Mouse (Mus musculus) left cerebral cortex, adult 9 months (tissue): ENCODE measurements at regions not wholly inside any gene's neighbourhood (a gene's known extent, or its start where the extent isn't known, plus 50 kb on each side); places are given as distances from the start of the nearest gene placed in this dataset.

Source experiments
- DNase-seq, 2 experiments: peaks; one replicate each; pipeline ENCODE4 v3.0.0; 2022; ENCODE audit warnings: low spot score in 2 of 2

DNA sequence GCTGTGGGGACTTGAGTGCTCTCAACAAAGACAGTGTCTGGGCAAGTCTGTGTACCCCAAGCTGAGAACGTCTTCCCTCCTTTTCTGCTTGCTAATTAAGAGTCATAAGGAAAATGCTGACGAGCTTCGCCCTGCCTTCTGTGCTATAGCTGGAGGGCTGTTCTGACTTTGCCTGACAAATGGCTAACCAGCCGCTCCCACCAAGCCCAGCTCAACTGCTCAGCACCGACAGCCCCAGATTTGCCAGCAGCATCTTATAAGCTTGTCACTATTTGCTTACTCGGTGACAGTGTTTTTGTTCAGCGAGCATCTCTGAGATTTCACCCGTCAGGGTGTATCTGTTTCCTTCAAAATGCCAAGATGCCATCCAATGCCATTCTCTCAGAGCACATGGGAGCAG is 150.6 kb upstream of the Pgrmc2 start:
- no peak for DNase-seq

DNA sequence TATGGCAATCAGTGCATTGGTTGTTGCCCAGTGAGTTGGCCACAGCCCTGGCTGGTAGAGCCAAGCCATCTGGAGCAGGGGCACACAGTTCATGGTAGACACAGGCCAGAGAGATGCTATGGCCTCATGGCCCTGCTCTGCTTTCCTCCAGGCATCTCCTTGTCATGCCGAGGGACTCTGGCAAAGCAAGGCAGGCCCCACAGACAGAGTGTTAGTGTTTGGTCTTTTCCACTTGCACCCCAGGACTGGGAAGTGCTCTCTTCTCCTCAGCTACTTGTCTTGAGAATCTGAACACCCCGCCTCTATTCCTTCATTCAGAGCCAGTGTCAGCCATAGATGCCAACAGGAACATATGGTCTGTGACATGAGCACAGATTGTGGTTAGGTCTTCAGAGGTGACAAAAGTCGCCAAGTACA is 148.1 kb upstream of the Pgrmc2 start:
- no peak for DNase-seq

DNA sequence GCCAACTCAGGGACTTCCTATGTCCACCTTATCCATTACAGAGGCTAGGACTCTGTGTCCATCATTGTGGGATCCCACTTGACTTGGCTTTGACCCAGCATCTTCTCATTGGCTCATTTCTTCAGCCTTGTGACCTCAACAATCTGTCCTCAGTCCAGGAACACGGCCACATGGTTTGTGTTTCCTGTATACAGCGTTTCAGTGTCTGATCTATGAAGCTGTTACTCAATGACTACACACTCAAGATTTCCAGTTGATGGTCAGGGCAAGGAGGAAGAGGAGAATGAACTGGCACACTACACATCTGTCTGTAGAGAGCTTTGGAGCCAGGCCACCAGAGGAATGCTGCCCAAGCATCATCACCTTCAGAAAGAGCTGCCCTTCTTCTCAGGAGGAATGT is 146.6 kb upstream of the Pgrmc2 start:
- no peak for DNase-seq

DNA sequence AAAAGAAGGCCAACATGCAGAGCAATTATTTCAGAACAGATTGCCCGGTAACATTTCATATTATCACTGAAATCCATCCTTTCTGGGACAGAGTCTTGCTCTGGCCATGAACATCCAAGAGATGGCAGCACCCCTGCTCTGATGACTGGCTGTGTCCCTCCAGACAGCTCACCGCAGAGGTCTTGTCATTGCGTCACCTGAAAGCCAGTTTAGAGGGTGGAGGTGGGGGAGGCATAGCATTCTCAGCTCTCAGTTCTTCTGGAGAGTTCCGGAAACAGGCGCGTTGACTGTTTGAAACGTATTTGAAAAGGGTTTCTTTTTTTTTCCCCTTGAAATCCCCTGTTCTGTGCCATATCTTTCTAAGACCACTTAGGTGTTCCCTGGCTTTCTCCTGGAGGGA is 145.7 kb upstream of the Pgrmc2 start:
- DNase-seq = peak; percentile 13 to 66

DNA sequence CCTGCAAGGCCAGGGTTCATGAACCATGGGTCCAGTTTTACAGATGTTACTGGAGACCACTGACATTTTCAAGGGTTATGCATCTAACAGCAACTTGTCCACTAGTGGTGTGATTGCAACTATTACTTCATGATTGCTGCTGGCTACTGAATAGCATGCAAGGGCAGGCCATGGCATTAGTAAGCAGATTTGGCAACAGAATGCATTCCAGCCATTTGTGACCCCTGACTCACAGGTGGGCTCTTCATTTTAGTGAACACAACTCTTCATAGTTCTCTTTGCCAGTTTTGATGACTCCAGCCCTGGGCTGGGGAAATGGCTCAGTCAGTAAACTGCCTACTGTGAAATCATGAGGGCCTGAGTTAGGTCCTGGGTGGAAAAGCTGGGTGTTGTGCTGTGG is 137.9 kb upstream of the Pgrmc2 start:
- no peak for DNase-seq

DNA sequence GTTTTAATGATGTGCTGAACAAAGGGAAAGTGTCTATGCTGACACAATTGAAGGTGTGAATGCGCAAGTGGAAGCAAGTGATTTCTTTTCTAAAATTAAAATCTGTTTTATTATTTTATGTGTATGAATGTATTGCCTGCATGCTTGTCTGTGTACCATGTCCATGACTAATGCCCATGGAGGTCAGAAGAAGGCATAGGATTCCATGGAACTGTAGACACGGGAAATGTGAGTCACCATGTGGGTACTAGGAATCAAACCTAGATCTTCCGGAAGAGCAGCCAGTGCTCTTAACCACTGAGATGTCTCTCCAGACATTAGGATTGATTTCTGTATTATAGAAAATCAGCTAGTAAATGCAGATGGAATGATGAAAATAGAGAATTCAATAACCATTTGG is 134.9 kb upstream of the Pgrmc2 start:
- DNase-seq = no peak

DNA sequence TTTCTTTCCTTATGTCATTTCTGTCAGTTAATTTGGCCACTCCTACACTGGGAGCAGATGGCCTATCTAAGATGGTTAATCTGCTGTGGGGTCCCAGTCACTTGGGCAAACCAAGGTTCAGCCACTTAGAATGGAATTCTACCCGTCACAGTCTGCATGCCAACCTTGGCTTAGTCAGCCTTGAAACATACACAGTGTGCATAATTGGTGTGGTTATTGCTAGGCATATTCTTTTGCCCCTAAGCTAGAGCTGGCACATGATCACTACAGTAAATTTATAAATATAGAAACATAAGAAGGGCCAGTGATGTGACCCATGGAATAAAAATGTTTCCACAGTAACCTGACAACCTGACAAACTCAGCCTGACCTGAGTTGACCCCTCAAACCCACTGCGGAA is 130.7 kb upstream of the Pgrmc2 start:
- no peak for DNase-seq

DNA sequence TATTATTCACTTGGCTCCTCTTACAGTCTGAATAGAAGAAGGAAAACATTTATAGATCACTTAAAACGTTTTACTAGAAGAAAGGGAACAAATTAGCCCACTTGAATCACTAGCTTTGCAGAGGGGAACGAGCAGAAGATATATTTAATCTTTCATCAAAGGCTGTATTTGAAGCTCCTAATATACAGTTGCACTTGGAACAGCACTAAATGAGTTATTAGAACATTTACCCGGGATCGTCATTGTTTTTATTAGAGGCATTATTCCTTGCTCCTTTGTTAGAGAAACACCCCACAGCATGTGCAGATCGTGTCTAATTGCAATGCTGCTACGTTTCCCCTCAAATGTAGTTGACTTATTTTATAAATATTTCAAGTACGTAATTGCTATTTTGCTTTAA is 127.5 kb upstream of the Pgrmc2 start:
- DNase-seq = no peak

DNA sequence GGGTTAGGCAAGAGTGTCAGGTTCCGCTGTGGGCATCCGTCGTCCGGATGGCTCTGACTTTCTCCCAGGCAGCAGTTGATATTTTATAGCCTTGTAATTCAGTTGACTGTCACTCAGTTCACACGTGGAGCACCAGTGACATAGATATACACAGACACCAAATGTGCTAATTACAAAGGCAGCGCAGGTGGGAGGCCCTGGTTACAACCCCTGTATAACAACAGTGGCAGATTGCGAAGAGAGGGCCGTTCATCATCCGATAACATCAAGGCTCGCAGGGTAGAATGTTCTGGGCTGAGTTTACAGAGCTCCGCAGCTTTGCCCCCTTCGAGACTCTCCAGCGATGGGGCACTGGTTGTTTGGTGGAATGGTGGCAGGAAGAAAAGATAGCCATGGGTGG is 120.0 kb upstream of the Pgrmc2 start:
- no peak for DNase-seq

DNA sequence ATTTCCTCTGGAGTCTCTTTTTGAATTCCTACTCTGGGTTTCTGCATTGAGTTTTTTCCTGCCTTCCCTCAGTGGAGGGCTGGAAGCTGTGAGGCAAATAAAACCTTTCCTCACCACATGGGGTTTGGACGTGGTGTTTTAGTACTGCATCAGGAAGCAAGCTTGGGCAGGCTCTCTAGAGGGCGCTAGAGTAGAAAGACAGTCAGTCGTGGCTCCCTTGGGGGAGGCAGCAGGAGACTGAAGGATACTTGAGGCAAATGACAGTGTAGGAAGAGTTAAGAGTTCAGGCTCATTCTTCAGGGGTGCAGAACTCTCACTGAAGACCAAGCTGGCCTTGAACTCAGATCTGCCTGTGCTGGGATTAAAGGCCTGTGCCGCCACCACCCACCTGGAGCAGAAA is 118.9 kb upstream of the Pgrmc2 start:
- DNase-seq = no peak

DNA sequence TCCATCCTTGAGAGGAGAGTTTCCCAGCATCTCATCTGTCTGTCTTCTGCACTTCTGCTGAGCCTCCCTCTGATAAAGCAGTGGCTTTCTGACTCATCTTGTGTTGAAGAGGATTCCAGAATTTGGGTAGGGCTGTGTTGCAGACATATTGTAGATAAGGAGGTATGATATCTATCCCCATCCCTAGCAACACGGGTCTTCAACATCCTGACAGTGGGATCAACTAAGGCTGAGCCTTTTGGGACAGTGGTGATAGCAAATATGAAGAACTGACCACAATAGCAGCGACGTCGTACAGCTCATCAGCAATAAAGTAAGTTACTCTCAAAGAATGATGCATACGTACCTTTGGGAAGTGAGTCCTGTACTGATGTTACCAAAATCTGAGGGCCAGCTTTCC is 117.2 kb upstream of the Pgrmc2 start:
- DNase-seq = no peak

DNA sequence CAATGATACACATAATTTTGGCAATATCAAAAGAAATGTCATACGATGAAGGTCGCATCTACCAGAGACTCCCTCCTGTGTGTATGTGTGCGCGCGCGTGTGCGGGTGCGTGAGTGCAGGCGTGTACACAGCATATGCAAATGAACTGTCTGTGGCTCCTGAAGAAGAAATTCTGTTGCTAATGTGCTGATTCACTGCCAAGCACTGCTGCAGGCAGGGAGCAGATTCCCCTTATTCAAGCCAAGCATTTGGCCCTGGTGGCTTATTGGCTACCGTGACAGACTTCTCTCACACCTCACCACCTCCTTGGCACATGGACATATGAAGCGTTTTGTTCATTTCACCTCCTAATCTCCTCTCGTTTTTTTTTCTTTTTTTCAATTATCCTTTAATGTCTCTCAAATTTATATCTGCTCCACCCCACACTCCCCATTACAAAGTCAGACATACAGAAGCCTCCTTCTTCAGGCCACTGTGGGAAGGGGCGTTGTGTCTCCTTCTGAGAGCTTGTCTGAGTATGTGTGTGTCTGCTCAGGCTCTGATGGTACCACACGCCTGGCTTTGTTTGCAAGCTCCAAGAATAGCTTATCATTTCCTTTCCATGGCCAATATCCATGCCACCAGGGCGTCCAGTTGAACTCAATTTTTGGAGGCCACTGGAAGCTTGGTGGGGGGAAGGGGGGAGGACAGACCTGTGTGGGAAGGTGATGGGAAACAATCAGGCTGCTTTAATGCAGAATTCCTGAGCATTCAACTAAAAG is 115.5 kb upstream of the Pgrmc2 start:
- DNase-seq = peak in 1 of 2 experiments; percentile 52

DNA sequence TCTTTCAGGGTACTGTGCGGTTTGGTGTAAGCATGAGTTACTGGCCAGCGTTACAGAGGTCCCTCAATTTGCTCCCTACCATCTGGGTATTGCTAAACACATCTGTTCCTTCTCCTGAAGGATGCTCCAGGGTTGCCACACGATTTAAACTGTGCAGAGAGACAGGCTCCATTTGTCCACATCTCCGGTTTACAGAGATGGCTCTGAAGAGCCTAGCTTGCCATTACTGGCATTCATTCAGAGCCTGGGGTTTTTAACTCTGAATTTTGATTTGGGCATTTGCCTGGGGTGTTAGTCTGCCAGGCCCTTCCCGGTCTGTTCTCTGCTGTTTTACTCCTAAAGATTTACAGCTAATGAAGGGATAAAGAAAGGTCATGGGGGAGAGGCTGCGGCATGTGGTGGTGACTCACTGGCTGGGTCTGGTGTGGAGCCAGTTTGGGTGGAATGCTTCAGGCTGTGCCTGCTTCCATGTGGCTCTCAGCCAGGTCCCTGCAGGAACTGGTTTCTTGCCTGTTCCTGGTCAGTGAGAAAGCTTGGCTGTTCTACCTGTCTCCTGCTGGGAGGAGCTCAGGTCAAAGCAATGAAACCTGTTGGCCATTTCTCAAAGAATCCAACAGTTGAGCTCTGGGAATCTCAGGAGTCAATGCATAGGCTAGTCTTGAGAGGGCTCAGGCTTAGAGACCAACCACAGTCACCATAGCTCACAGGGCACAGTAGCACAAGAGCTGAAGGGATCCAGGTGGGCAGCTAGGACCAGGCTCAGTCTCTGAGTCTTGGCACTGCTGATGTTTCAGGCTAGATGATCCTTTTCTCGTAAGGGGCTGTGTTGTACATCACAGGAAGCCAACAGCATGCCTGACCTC is 112.5 kb upstream of the Pgrmc2 start:
- DNase-seq = peak in 1 of 2 experiments; percentile 31

DNA sequence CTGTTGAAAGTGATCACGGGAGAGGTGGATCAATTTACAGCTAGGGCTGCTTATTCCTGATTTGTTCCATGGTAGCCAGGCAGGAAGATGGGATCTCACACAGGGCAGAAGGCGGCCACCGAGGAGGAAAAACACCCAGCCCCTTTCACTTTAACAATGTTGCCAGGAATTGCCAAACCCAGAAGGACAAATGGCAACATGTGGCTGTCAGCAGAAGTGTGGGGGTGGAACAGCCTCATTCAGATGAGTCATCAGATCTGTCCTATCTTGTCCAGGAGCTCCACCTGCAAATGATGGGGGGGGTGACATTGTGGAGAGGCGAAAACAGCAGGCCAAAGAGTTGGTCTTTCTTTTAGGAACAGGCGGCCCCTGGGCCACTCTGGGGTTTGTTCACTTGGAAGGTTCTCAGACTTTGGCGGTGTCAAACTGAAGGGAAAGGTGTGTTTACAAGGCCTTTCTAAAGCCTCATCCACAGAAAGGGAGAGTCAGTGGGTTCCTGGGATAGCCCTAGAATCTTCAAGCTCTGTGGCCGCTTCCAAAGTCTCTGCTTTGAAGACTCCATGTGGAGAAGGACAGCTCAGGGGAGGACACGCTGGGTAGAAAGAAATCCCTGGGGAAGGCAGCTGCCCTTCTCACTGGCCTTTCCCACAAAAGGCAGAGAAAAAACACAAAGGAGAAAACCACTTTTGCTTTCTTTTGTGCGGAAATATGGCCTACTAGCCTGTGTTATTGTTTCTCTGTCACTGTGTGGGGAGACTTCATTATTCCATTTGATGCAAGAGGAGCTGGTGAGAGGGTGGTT is 111.7 kb upstream of the Pgrmc2 start:
- peak in 1 of 2 experiments; percentile 38 for DNase-seq

DNA sequence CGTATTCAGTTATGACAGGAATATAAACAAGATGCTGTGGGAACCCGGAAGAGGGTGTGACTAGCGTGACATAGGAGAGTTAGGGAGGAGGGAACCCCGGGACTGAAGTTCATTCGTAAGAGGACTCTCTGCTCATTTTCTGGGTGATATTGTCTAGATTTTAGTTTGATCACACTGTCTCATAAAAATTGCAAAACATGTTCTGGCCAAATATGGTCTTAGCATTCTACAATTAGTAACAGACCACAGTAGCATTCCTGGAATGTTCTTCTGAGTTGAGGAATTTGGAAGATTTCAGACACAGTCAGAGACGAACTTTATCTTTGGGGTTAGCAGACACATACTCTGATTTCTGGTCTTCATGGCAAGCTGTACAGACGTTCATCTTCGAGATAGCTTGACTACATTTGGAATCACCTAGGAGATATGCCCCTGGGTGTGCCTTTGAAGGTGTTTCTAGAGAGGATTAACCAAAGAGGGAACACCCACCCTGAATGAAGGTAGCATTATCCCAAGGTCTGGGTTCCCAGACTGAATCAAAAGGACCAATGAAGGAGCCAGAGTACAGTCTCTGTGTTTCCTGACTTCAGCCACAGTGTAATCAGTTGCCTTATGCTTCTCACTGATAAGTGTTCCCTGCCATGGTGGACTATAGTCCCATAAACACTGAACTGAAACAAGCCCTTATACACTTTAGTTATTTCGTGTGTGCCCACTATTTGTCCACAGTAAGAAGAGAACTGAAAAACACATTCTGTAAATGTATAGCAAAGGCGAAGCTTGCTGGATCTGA is 102.7 kb upstream of the Pgrmc2 start:
- no peak for DNase-seq

DNA sequence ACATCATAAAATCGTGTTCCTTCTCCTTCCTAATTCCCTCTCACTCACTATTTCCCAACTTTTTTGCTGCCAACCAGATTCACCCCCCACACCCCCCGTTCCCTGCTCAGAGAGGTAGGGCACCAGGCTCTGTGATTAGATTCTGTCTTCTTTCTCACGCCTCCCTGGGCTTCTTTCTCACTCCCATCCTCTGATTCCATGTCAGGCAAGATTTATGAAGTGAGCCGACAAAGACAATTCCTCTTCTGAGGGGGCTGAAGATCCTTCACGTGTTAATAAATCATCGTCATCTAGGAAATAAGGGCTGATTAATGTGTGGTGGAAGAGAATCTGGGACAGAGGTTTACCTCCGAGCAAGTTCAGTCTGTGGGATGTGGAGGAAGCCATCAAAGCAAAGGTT is 101.5 kb upstream of the Pgrmc2 start:
- DNase-seq = no peak

DNA sequence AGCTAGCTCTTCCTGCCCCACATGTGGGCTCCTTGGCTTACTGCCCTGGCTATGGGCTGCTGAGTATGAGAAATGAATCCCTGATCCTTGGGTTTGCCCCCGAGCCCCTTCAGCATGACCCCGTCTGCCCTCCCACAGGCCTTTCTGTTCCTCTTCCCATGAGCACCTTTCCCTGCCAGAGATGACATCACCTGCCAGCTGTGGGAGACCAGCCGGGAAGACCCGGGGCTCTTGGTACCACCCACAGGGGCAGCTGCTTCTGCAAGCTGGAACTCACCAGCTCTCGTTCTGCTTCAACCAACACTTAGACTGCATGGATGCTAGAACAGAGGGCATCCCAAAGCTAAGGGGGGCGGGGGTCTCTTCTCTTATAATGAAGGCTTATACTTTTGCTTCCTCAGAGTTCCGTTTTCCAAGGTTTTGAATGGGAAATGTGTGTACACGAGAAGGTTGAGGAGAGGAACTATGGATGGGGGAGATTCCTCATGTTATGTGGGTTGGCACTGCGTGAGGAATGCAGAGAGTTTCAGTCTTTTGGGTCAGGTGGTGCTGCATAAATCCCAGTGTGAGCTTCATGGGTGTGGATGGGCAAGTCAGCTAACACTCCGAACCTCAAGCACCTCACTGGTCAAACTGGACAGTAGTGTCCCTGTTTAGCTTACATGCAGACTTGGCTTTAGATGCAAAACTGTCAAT is 100.2 kb upstream of the Pgrmc2 start:
- DNase-seq = no peak

DNA sequence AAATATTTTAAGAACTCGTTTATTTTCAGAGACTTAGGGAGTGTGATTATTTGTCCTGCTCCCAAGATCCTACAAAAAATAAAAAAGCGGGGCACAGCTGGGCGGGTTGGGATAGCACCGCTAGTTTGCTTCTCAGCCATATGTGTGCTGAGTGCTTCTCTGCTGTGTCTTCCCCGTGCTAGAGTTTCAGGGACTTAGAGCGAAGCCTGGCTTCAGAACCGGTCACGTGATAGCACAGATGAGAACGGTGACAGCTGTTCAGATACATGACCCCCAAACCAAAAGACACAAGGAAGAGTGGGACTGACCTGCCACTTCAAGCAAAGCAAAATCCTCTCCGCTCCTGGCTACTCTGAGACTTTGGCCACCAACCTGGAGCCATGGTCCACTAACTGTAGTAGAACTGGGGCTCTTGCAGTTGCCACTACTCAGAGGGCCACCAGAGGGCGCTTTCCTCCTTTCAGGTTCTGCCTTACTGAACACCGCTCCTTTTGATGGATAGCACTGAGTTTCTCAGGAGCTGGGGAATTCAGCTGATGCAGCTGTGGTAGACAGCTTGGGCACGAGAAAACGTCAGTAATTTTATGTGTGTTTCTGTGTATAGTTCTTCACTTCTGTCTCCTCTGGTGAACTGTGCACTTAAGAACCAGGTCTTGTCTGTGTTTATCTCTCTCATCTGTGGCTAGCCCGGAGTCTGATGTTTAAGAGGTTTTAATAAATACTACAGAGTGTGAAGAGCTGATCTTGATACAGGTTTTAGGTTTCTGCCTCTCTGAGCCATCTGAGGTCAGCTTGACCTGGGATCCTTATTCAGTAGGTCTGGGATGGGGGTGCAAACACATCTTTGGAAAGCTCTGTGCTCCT is 99.4 kb upstream of the Pgrmc2 start:
- DNase-seq = peak; percentile 42 to 86

DNA sequence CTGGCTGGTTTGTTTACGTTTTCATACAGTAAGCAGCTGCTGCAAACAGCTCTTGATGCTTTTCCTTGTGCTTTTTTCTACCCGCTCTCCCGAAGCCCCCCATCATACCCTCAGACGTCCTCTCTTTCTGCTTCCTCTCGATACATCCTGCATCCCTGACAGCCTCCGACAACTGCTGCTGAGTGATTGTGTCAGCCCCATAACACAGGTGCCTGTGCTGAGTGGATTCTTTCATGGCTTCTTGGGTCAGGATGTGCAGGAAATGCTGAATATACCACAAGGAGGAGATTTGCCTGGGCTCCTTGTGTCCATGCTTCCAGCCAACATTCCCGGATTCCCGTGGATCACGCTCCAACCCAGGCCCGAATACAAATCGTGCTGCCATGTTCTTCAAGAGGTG is 98.6 kb upstream of the Pgrmc2 start:
- no peak for DNase-seq

DNA sequence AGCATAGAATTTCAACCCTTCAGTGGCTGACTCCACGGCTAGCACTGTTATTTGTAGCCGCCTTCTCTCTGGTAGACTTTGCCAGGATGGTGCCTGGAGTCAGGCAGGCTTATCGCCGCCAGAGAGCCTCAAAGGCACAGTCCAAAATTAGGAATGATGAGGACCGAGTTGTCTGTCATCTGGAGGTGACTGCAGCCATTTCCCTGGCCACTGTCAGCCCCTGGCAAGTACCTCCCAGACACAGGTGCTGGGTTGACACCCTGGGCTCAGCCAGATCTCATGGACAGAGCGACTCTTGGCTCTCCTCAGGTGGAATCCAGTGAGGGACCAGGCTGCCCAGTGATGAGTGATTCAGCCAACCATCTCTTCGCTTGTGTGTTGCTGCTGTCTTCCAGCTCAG is 98.1 kb upstream of the Pgrmc2 start:
- DNase-seq = no peak
